Comparison of ENCODE assay signal across 1 mouse cellular context in the genomic region with DNA sequence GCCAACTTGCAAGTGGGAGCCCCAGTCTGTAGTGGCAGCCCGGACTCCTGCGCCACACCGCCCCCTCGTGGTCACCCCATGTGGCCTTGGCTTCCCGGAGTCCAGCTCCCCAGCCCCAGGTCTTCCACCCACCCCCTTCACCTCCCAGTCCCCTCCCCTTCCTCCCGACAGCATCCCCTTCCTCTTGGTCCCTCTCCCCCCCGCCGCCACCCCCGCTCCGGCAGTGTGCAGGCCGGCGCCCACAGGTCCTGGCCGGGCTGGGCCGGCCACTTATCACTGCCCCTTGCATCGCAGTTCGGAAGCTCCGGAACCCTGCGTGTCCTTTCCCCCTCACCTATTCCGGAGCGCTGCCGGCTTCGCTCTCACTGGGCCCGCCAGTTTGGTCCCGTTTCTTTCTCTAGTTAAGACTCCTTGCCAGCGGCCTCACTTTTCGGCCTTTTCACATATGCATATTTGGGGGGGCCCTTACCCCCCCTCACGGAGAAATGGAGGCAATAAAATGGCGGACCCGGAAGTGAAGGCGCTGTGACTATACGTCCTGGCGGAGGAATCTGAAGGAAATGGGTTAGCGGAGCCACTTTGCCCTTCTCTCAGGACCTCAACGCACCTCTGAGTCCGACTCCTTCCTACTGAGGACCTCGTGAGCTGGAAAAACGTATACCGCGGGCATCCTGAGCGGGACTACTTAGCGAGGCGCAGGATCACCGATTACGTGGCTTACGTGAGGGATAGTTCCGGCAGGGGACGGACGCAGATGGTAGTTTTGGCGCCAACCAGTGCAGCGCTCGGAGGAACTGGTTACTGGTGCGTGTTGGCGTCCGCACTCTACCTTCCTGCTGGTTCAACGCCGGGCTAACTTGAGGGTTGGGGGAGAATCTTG.
TF ChIP-seq lines count a peak whose summit lies in the region.

Gene Gabpb2, minus strand, starts transcription at position 662 of the 880 bp plus-strand sequence.

TF ChIP-seq in CH12.LX, 34 proteins besides CTCF, POLR2A, EP300 and RAD21 (continued from another document):
- TF ChIP-seq RCOR1 (conservative IDR thresholded peaks at IDR 0.05; ENCODE audit: low read depth, low read length), result peak; percentile 19; the same call in 1 of the 2 replicates
- TF ChIP-seq MAFK (IDR thresholded peaks at IDR 0.05; ENCODE audit: insufficient replicate concordance, low read length), result no peak
- TF ChIP-seq POLR2AphosphoS2 (IDR thresholded peaks at IDR 0.05; ENCODE audit: low read depth, low read length), result peak; percentile 94
- TF ChIP-seq ZMIZ1 (IDR thresholded peaks at IDR 0.05; ENCODE audit: low read depth, low read length), result peak; percentile 75
- TF ChIP-seq UBTF (IDR thresholded peaks at IDR 0.05; ENCODE audit: low read depth, low read length), result peak; percentile 75
- 0 out of 2 replicates have a peak, but pooled peaks have one; percentile 6 for TF ChIP-seq ETS1 (conservative IDR thresholded peaks at IDR 0.05; ENCODE audit: low read depth, low read length)
- TF ChIP-seq ZKSCAN1 (IDR thresholded peaks at IDR 0.05; ENCODE audit: borderline replicate concordance, low read depth, low read length), result no peak
- TF ChIP-seq SIN3A (IDR thresholded peaks at IDR 0.05; ENCODE audit: low read length), result peak; percentile 85
- TF ChIP-seq PAX5 (IDR thresholded peaks at IDR 0.05; ENCODE audit: low read length), result no peak
- TF ChIP-seq ELF1 (IDR thresholded peaks at IDR 0.05; ENCODE audit: low read depth, low read length), result peak; percentile 97; the same call in 1 of the 2 replicates
- peak; percentile 71 for TF ChIP-seq TCF12 (IDR thresholded peaks at IDR 0.05; ENCODE audit: low read depth, low read length)
- TF ChIP-seq TBP (conservative IDR thresholded peaks at IDR 0.05; ENCODE audit: low read depth, low read length), result peak; percentile 91
- peak; percentile 77 for TF ChIP-seq HCFC1 (IDR thresholded peaks at IDR 0.05; ENCODE audit: low read depth, low read length)
- TF ChIP-seq JUND (conservative IDR thresholded peaks at IDR 0.05; ENCODE audit: low read depth, low read length), result 0 out of 2 replicates have a peak, but pooled peaks have one; percentile 33
- no peak; the same call in 1 of the 2 replicates for TF ChIP-seq GABPA (IDR thresholded peaks at IDR 0.05; ENCODE audit: insufficient replicate concordance, low read depth, low read length)
- TF ChIP-seq JUN (IDR thresholded peaks at IDR 0.05; ENCODE audit: insufficient read depth, low read depth, low read length), result no peak
- TF ChIP-seq NELFE (IDR thresholded peaks at IDR 0.05; ENCODE audit: low read depth, low read length), result peak; percentile 75
- peak; percentile 31; the same call in 1 of the 2 replicates for TF ChIP-seq MXI1 (IDR thresholded peaks at IDR 0.05; ENCODE audit: low read depth, low read length)
